Mouse (Mus musculus) megakaryocyte, embryonic 14.5 days (primary cell): ENCODE measurements around the gene Hdac4.

Source experiments
- FLI1 ChIP-seq: IDR thresholded peaks from 2 replicates; pipeline ENCODE4 v1.6.1; 2012; ENCODE audit warnings: low read length, inconsistent platforms, mixed read lengths
- GATA1 ChIP-seq: IDR thresholded peaks from 3 replicates; pipeline ENCODE4 v1.6.1; 2012; ENCODE audit warnings: mixed read lengths, low read length, inconsistent platforms, borderline replicate concordance

GRCm38 (mm10) chr1:92028158-92028557, 167.3 kb downstream of the Hdac4 start:
- TF ChIP-seq GATA1 (no peak), FLI1 (no peak)
